Mouse (Mus musculus): ENCODE measurements around the gene Chchd3. TPM values are rescaled to one million over a fixed set of nuclear protein-coding genes. Genes with fewer than 3 reads are reported as not detected.

The Chchd3 gene
- polyA plus RNA-seq, 1 experiment from 2014 or later: 134 TPM

DNA sequence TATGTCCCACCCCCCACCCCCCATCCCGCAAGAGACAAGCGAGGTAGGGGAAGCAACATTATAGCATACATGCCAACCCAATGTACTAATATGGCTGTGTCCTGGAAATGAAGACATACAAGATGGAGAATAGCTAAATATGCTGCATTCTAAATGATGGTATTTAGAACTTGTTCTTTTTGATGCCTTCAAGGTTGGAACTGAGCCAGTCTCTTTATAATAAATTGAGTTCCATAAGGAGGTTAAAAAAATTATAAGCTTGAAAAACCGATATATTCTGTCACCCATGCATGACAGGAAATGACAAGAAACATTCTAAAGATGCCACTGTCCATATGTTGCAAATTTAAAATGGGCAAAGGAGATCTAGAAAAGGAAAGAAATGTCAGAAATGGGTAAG lies 104.6 kb downstream of the Chchd3 start:
- 56% methylated on average over 3 of the region's 3 CpGs for WGBS
- Histone ChIP-seq H3K27me3 (ENCODE audit: control insufficient read depth, insufficient read depth, low read length) (no peaks in the 10 kb centered on the region), H3K9me3 (ENCODE audit: control insufficient read depth, low read length) (no peaks in the 10 kb centered on the region), H3K4me2 (no peak overlapping the region), H3K36me3 (ENCODE audit: control insufficient read depth, insufficient read depth, low read length) (no peaks in the 10 kb centered on the region), H3K27ac (ENCODE audit: low read depth, low read length) (no peak overlapping the region), H3K9ac (ENCODE audit: low read length) (no peak overlapping the region), H3K4me3 (ENCODE audit: low read depth, low read length) (no peak overlapping the region), H3K4me1 (ENCODE audit: control insufficient read depth, insufficient read depth, low read length) (peaks cover 4% of the 10 kb centered on the region)
- DNase-seq (ENCODE audit: low spot score, missing footprints) (no peak), ATAC-seq (ENCODE audit: low FRiP score) (no peak)

DNA sequence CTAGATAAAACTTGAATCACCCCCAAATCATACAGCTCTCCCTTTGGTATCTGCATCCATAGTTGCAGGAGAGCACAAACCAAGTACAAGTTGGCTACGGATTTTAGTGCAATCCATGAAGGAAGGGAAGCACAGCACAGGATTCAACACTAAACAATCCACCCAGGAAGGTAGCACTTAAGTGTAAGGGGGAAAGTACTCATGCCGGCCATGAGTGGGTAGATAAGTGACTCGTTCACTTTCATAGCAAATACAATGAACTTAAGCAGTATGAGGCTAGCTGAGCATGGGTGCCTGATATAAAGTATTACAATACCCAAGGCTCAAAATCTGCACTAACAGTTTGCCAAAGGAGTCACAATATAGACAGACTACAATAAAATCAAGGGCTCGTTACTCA lies 109.1 kb downstream of the Chchd3 start:
- H3K27ac ChIP-seq (ENCODE audit: low read depth, low read length): no peak overlapping the region

DNA sequence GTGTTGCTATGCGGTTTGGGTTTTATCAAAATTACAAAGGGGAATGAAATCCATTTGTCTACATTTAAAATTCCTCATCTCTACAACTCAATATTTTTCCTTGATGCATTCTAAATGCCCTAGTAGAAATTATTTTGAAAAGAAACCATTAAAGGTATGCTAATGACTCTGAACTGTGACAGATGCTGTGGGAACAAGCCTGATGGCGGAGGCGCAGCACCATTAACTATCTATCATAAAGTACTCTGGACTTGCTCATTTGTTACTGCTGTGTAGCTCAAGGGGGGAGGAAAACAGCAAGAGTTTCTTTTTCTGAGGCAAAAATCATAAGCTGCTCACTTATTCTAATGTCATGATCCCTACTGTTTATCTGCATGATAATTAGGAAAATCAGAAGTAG lies 110.4 kb downstream of the Chchd3 start:
- DNase-seq (ENCODE audit: low spot score, missing footprints) (no peak), ATAC-seq (ENCODE audit: low FRiP score) (no peak)
- WGBS: 97% methylated on average over 3 of the region's 3 CpGs
- no peak overlapping the region for H3K27ac ChIP-seq (ENCODE audit: low read depth, low read length)
- no peak overlapping the region for H3K9ac ChIP-seq (ENCODE audit: low read length)
- no peaks in the 10 kb centered on the region for H3K9me3 ChIP-seq (ENCODE audit: control insufficient read depth, low read length)
- H3K36me3 ChIP-seq (ENCODE audit: control insufficient read depth, insufficient read depth, low read length): no peaks in the 10 kb centered on the region
- no peaks in the 10 kb centered on the region for H3K4me1 ChIP-seq (ENCODE audit: control insufficient read depth, insufficient read depth, low read length)
- H3K4me3 ChIP-seq (ENCODE audit: low read depth, low read length): no peak overlapping the region
- no peak overlapping the region for H3K4me2 ChIP-seq
- H3K27me3 ChIP-seq (ENCODE audit: control insufficient read depth, insufficient read depth, low read length): no peaks in the 10 kb centered on the region

More for the DNA sequence above, 109.1 kb downstream of the Chchd3 start:
- Histone ChIP-seq H3K36me3 (ENCODE audit: control insufficient read depth, insufficient read depth, low read length) (no peaks in the 10 kb centered on the region), H3K9ac (ENCODE audit: low read length) (no peak overlapping the region), H3K4me1 (ENCODE audit: control insufficient read depth, insufficient read depth, low read length) (peaks cover 4% of the 10 kb centered on the region), H3K4me3 (ENCODE audit: low read depth, low read length) (no peak overlapping the region), H3K9me3 (ENCODE audit: control insufficient read depth, low read length) (no peaks in the 10 kb centered on the region), H3K27me3 (ENCODE audit: control insufficient read depth, insufficient read depth, low read length) (no peaks in the 10 kb centered on the region), H3K4me2 (no peak overlapping the region)
- no peak for DNase-seq (ENCODE audit: low spot score, missing footprints)
- ATAC-seq (ENCODE audit: low FRiP score): no peak
- 92% methylated on average over 4 of the region's 4 CpGs for WGBS

DNA sequence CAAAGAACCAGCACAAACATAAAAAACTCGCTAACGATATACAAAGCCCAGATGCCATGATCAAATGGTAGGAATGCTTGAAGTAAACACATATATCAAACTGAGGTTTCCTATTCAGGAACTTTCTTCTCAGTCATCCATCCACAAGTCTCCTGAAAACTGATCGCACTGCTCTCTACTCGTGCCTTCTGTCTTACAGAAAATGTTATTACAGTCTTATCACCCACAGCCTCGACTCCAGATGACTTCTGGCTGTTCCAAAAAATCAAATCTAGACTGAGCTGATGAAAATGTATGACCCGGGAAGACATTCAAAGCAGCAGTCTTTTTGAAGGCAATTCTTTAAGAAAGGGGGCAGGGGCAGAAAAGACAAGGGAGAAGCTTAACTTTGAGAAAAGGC lies 112.8 kb downstream of the Chchd3 start:
- Histone ChIP-seq H3K9me3 (ENCODE audit: control insufficient read depth, low read length) (no peaks in the 10 kb centered on the region), H3K4me3 (ENCODE audit: low read depth, low read length) (no peak overlapping the region), H3K4me2 (no peak overlapping the region), H3K27me3 (ENCODE audit: control insufficient read depth, insufficient read depth, low read length) (no peaks in the 10 kb centered on the region), H3K36me3 (ENCODE audit: control insufficient read depth, insufficient read depth, low read length) (no peaks in the 10 kb centered on the region), H3K27ac (ENCODE audit: low read depth, low read length) (no peak overlapping the region), H3K9ac (ENCODE audit: low read length) (no peak overlapping the region), H3K4me1 (ENCODE audit: control insufficient read depth, insufficient read depth, low read length) (no peaks in the 10 kb centered on the region)
- ATAC-seq (ENCODE audit: low FRiP score): no peak
- 73% methylated on average over 6 of the region's 6 CpGs for WGBS
- no peak for DNase-seq (ENCODE audit: low spot score, missing footprints)

DNA sequence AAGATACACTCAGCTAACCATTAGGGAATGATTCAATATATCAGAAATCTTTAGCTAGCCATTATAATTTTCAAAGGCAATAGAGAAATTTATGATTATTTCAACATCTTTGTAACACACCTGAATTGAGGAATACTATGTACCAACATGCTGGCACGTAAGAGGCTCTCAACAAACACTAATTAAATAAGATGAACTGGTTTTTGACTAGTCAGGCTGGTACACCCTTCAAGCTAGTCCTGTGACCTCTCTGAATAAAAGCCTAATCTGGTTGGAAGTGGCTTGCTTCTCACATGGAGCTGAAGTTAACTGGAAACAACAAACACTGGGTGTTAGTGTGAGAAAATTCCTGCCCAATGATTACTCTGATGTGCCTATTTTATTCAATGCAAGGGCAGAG lies 115.1 kb downstream of the Chchd3 start:
- no peak for ATAC-seq (ENCODE audit: low FRiP score)
- no peaks in the 10 kb centered on the region for H3K36me3 ChIP-seq (ENCODE audit: control insufficient read depth, insufficient read depth, low read length)
- no peak overlapping the region for H3K27ac ChIP-seq (ENCODE audit: low read depth, low read length)

DNA sequence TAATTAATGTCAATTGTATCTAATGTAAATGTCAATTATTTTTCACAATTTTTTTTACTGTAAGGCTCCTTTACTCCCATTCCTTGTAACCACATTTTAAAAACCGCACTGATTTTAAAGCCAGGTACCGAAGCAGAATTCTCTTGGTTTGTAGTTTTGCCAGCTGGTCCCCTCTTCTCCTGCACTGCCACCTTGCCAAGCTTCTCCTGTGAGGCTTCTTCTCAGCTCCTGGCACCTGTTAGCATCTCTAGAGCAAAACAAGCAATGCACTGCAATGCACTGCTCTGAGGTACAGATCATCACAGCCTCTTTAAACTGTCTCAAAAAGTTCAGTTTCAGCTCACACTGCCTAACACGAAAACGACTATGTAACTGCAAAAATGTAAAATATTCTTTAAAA lies 116.4 kb downstream of the Chchd3 start:
- 99% methylated on average over 4 of the region's 4 CpGs for WGBS
- no peaks in the 10 kb centered on the region for H3K36me3 ChIP-seq (ENCODE audit: control insufficient read depth, insufficient read depth, low read length)
- no peaks in the 10 kb centered on the region for H3K9me3 ChIP-seq (ENCODE audit: control insufficient read depth, low read length)
- no peak overlapping the region for H3K27ac ChIP-seq (ENCODE audit: low read depth, low read length)
- no peaks in the 10 kb centered on the region for H3K4me1 ChIP-seq (ENCODE audit: control insufficient read depth, insufficient read depth, low read length)
- H3K4me3 ChIP-seq (ENCODE audit: low read depth, low read length): no peak overlapping the region
- no peaks in the 10 kb centered on the region for H3K27me3 ChIP-seq (ENCODE audit: control insufficient read depth, insufficient read depth, low read length)
- no peak overlapping the region for H3K4me2 ChIP-seq
- DNase-seq (ENCODE audit: low spot score, missing footprints) (no peak), ATAC-seq (ENCODE audit: low FRiP score) (no peak)
- no peak overlapping the region for H3K9ac ChIP-seq (ENCODE audit: low read length)

More for the DNA sequence above, 115.1 kb downstream of the Chchd3 start:
- DNase-seq (ENCODE audit: low spot score, missing footprints): no peak
- Histone ChIP-seq H3K9me3 (ENCODE audit: control insufficient read depth, low read length) (no peaks in the 10 kb centered on the region), H3K4me1 (ENCODE audit: control insufficient read depth, insufficient read depth, low read length) (no peaks in the 10 kb centered on the region), H3K4me2 (no peak overlapping the region), H3K27me3 (ENCODE audit: control insufficient read depth, insufficient read depth, low read length) (no peaks in the 10 kb centered on the region), H3K4me3 (ENCODE audit: low read depth, low read length) (no peak overlapping the region), H3K9ac (ENCODE audit: low read length) (no peak overlapping the region)
- 78% methylated on average over 1 of the region's 1 CpGs for WGBS

DNA sequence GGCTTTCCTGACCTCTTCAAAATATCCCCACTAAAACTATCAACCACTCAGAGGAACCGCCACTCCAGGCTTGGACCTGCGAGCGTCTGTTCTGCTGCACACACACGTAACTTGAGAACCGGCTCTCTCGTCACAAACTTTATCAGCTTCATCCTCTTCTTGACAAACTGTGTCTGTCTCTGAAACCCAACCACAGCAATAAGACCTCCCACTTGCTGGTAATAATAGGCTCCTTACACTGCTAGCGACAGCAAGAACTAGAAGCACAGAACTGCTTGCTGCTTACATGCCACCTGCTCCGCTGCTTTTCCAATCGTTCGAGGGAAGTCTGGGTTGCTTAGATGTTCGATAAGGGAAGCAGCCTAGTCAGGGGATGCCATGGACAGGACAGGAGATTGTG lies 119.8 kb downstream of the Chchd3 start:
- H3K4me3 ChIP-seq (ENCODE audit: low read depth, low read length): no peak overlapping the region
- H3K27me3 ChIP-seq (ENCODE audit: control insufficient read depth, insufficient read depth, low read length): no peaks in the 10 kb centered on the region
- no peaks in the 10 kb centered on the region for H3K9me3 ChIP-seq (ENCODE audit: control insufficient read depth, low read length)
- H3K9ac ChIP-seq (ENCODE audit: low read length): no peak overlapping the region
- H3K4me2 ChIP-seq: no peak overlapping the region
- ATAC-seq (ENCODE audit: low FRiP score) (no peak), DNase-seq (ENCODE audit: low spot score, missing footprints) (no peak)
- H3K4me1 ChIP-seq (ENCODE audit: control insufficient read depth, insufficient read depth, low read length): no peaks in the 10 kb centered on the region
- WGBS: 77% methylated on average over 11 of the region's 11 CpGs
- H3K27ac ChIP-seq (ENCODE audit: low read depth, low read length): no peak overlapping the region
- no peaks in the 10 kb centered on the region for H3K36me3 ChIP-seq (ENCODE audit: control insufficient read depth, insufficient read depth, low read length)

DNA sequence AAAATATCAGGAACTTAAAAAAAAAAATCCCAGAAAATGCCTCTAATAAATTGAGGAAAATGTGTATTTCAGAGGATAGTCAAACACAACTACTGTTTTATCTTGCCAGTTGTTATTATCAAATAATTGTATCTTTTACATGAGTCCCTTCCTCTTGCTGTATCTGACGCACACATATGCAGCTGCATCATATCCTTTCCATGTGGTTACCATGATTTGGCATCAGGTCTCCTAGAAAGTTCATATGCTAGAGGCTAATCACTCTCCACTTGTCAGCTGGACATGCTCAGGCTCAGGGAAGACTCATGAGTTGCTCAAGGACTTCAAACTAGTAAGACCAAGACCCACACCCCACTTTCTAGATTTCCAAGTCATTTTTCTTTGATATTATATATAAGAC lies 122.4 kb downstream of the Chchd3 start:
- no peaks in the 10 kb centered on the region for H3K36me3 ChIP-seq (ENCODE audit: control insufficient read depth, insufficient read depth, low read length)
- H3K4me2 ChIP-seq: no peak overlapping the region
- no peaks in the 10 kb centered on the region for H3K9me3 ChIP-seq (ENCODE audit: control insufficient read depth, low read length)
- no peak overlapping the region for H3K4me3 ChIP-seq (ENCODE audit: low read depth, low read length)
- no peaks in the 10 kb centered on the region for H3K4me1 ChIP-seq (ENCODE audit: control insufficient read depth, insufficient read depth, low read length)
- no peak for DNase-seq (ENCODE audit: low spot score, missing footprints)
- H3K9ac ChIP-seq (ENCODE audit: low read length): no peak overlapping the region
- H3K27ac ChIP-seq (ENCODE audit: low read depth, low read length): no peak overlapping the region
- no peaks in the 10 kb centered on the region for H3K27me3 ChIP-seq (ENCODE audit: control insufficient read depth, insufficient read depth, low read length)
- 97% methylated on average over 1 of the region's 1 CpGs for WGBS
- ATAC-seq (ENCODE audit: low FRiP score): no peak

DNA sequence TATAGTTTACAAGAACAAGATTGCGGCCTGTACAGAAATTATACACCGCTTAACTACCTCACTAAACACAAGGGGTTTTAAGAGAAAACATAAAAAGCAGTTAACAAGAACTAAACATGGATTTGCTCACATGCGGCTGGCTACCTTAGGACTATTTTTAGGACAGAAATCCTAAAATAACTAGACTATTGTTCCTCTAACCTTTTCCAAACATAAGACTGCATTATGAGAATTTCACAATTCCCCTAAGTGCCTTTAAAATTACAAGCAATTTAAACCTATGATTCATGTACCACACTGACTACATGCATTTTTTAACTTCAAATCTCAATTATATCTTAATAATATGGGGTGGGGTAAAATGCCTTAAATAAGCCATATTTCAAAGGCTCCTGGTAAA lies 123.3 kb downstream of the Chchd3 start:
- WGBS: 78% methylated on average over 3 of the region's 3 CpGs
- H3K9me3 ChIP-seq (ENCODE audit: control insufficient read depth, low read length): no peaks in the 10 kb centered on the region
- no peak overlapping the region for H3K9ac ChIP-seq (ENCODE audit: low read length)
- H3K27me3 ChIP-seq (ENCODE audit: control insufficient read depth, insufficient read depth, low read length): no peaks in the 10 kb centered on the region
- no peak overlapping the region for H3K27ac ChIP-seq (ENCODE audit: low read depth, low read length)
- no peaks in the 10 kb centered on the region for H3K36me3 ChIP-seq (ENCODE audit: control insufficient read depth, insufficient read depth, low read length)
- H3K4me2 ChIP-seq: no peak overlapping the region
- no peak overlapping the region for H3K4me3 ChIP-seq (ENCODE audit: low read depth, low read length)
- H3K4me1 ChIP-seq (ENCODE audit: control insufficient read depth, insufficient read depth, low read length): peaks cover under 1% of the 10 kb centered on the region; the same call in 1 of the 2 replicates
- ATAC-seq (ENCODE audit: low FRiP score) (no peak), DNase-seq (ENCODE audit: low spot score, missing footprints) (peak; percentile 51)

DNA sequence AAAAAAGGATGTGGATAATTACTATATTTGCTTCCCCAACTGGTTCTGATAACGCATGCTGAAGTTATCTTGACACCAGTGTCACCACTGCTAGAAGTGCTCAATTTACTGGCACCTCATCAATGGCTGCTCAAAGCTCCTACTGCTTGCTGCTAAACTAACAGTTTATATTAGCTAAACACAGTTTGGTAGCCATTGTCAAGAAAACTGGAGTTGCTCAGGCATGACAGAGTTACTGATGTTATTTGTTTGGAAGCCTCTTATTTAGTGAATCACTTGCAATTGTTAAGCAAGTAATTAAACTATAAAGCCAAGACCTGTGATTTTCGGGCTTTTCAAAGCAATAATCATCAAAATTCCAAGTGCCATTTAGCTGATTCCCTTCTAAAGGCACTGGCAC lies 123.7 kb downstream of the Chchd3 start:
- H3K9me3 ChIP-seq (ENCODE audit: control insufficient read depth, low read length): no peaks in the 10 kb centered on the region
- H3K4me3 ChIP-seq (ENCODE audit: low read depth, low read length): no peak overlapping the region
- H3K27ac ChIP-seq (ENCODE audit: low read depth, low read length): no peak overlapping the region
- DNase-seq (ENCODE audit: low spot score, missing footprints) (peak; percentile 37), ATAC-seq (ENCODE audit: low FRiP score) (no peak)
- no peak overlapping the region for H3K9ac ChIP-seq (ENCODE audit: low read length)
- no peak overlapping the region for H3K4me2 ChIP-seq
- 42% methylated on average over 2 of the region's 2 CpGs for WGBS
- H3K27me3 ChIP-seq (ENCODE audit: control insufficient read depth, insufficient read depth, low read length): no peaks in the 10 kb centered on the region
- peaks cover 2% of the 10 kb centered on the region; the same call in 1 of the 2 replicates for H3K4me1 ChIP-seq (ENCODE audit: control insufficient read depth, insufficient read depth, low read length)
- H3K36me3 ChIP-seq (ENCODE audit: control insufficient read depth, insufficient read depth, low read length): no peaks in the 10 kb centered on the region

Data from midbrain, embryonic 11.5 days (tissue).